Mouse (Mus musculus) cerebellum, adult 18-20 months (tissue): ENCODE measurements around the gene Med12l.
A peak's percentile ranks its signal among the peaks of the same experiment; 100 is the strongest.
"Not testable (repeated sequence)": the region's sequence is repeated elsewhere in the genome, so short reads cannot be mapped to it uniquely, and the experiment has no call there.

ENCODE experiments used
- DNase-seq, 2 experiments: peaks; one replicate each; pipeline ENCODE4 v3.0.0; 2021

Gene Med12l

DNA sequence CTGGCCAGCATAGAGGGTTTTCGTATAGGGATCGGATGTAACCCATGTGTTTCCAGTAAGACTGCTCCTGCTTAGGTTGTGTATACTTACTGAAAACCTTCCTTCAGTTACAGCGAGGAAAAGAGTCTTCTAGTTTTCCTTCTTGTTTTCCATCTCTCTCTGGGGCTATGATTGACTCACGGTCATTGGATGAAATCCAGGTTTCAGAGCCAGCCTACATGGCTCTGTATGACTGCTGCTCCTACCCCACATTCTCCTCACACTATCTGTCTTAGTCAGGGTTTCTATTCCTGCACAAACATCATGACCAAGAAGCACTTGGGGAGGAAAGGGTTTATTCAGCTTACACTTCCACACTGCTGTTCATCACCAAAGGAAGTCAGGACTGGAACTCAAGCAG is 135.3 kb downstream of the Med12l start:
- DNase-seq, result not testable (repeated sequence)

GRCm38 (mm10) chr3:59141507-59142305 is 136.1 kb downstream of the Med12l start:
- no peak for DNase-seq

DNA sequence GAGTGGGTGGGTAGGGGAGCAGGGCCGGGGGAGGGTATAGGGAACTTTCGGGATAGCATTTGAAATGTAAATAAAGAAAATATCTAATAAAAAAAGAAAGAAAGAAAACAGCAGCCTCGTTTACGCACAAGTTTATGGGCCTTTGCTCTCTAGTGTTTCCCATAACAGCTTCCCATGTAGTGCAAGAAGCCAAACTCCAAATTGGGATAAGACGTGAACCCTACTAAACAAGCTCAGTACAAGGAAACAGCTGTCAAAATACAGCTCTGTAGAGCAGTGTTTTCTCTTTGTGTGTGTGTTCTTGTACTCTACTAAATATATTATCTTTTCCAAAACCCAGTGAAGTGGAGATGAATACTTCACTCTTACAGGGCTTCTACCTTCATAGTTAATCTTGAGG is 139.6 kb downstream of the Med12l start:
- no peak for DNase-seq

DNA sequence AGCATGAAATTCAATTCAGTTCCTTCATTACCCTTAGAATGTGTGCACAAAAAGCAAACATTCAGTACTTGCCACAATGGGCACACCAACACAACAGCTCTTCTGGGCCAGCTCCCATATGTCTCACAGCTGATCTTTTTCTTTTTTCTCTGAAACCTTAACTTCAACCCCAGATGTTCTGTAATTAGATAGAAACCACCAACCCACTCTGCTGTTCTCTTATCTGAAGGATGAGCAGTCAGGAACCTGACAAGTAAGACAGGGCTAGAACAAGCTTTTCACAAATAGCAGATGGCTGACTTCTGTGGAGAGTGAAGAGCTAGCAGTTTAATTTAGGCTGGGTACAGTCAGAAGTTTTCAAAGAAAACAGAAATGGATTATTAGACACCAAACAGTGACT is 144.0 kb downstream of the Med12l start:
- DNase-seq, result no peak

DNA sequence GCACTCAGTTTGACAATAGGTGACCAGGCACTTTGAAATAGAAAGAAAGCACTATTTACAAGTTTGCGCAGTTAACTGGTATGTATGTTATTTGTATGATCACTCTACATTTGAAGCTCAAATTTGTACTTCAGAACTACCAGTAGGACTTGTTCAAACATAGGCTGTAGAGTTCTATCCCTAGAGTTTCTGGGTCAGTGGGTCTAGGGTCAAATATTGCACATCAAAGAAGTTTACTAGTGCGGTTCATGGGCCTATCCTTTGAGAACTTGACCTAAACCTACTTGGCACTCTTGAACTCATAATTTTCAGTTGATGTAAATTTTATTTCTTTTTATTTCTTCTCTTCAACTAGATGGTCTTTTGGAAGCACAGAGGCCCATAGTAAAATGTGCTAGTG is 145.0 kb downstream of the Med12l start:
- DNase-seq, result no peak

DNA sequence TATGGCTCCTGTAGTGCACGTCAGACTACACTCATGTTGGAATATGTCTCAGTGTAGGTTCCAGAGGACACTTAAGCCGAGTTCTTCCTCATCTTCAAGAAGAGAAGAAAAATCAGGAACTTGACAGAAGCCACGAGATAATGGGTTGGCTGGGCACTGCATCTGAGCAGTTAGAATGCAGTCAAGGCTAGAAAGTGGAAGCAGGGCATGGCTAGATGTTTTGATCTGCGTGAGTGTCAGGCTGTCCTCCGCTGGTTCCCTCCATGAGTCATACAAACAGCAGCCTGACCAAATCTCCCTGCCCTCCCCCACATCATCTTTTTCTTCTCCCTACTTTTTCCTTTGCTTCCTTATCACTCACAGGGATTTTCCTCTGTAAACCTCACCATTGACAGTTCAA is 147.8 kb downstream of the Med12l start, which contains the start of gene P2ry14:
TSS of gene P2ry14 (minus strand) at position 195 of the 400 bp plus-strand sequence.
- no peak for DNase-seq

DNA sequence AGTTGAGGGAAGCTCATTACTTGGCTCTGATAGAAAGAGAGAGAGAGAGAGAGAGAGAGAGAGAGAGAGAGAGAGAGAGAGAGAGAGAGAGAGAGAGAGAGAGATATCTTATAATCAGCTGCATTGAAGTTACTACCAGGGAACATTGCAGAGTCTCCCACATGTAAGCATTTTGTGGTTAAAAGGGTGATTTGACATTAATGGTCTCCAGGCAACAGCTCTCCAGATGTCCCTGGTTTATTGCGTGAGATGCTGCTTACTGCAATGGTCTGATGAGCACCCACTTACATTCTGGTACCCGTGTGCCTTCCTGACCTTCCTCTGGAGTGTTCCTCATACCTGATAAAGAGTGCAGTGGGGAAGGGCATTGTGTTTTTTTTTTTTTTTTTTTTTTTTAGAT is 149.3 kb downstream of the Med12l start:
- DNase-seq, result no peak

GRCm38 (mm10) chr3:59155404-59155803 is 149.8 kb downstream of the Med12l start:
- no peak for DNase-seq

DNA sequence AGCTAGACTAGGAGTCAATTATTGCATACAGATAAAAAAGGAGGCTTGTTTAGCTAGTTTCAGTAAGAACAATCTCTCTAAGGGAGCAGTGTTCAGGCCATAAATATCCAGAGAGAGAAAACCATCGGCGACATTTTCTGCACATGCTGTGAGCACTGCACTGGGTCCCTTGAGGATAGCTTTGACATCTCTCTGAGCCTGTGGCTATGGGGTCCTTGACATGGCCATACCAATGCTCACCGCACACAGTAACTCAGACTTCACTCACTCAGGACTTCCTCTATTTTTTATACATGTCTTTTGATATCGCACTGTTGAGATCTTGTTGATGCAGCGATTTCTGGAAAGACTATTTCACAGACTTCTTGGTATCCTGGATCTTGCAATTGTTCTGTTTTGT is 151.4 kb downstream of the Med12l start:
- no peak for DNase-seq

- no peak for DNase-seq
Observed at GRCm38 (mm10) chr3:59160465-59160864, 154.8 kb downstream of the Med12l start.

DNA sequence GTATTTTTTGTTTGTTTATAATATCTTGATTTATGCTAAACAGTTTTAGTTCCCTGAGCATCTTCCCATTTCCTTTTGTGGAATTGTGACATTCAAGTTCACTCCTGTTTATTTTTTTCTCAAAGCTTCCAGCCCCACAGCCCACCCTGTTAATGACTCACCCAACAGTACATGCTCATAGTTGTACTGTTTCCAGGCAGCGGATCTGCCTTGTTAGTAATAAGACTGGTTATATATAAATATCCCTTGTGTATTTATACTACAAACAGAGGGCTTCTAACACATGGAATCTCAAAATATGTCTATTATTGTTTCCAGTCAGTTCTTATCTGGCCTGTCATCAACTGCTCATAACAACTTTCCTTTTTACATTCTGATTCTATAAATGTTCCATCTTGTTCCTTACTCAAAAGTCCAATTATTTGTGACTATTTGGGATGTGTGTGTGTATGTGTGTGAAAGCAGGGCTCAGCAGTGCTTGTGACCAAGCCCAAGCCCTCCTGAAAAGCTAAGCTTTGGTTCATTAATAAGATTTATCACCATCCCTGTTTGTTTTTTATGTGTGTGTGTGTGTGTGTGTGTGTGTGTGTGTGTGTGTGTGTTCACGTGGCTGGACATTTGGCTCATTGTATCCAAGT is 161.9 kb downstream of the Med12l start:
- no peak for DNase-seq

DNA sequence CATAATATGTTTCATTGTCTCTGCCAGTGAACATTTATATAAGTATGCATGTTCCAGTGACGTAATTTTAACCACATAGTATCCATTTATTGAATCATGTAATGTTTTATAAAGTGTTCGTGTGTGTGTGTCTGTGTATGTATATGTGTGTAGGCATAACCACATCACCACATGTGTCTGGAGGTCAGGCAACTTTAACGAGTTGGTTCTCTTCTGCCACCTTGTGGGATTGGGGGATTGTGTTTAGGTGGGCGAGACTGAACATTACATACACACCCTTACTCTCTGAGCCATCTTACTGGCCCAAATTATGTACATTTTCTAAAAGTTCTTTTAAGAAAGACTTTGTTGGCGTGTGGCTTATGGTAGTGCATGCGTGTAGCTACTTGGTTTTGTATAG is 162.9 kb downstream of the Med12l start:
- no peak for DNase-seq

DNA sequence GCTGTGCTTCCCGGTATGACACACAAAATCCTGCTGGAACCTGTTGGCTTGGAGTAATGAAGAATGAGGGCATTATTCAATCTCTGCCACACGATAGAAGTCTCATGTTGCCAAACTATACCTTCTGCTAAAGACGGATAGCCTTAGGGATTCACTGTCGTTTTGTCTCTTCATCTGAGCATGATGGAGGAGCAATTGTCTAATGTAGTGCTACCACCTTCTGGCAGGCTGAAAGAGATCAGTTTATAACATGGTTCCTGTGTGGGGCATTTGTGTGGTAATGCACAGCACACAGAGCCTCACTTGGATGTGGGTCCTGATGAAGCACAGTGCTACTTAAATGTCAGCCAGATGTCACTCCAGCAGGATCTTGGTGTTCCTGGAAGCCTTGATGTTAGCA is 163.6 kb downstream of the Med12l start:
- DNase-seq, result no peak

- DNase-seq, result no peak
Observed at GRCm38 (mm10) chr3:59169921-59170627, 164.4 kb downstream of the Med12l start.

DNA sequence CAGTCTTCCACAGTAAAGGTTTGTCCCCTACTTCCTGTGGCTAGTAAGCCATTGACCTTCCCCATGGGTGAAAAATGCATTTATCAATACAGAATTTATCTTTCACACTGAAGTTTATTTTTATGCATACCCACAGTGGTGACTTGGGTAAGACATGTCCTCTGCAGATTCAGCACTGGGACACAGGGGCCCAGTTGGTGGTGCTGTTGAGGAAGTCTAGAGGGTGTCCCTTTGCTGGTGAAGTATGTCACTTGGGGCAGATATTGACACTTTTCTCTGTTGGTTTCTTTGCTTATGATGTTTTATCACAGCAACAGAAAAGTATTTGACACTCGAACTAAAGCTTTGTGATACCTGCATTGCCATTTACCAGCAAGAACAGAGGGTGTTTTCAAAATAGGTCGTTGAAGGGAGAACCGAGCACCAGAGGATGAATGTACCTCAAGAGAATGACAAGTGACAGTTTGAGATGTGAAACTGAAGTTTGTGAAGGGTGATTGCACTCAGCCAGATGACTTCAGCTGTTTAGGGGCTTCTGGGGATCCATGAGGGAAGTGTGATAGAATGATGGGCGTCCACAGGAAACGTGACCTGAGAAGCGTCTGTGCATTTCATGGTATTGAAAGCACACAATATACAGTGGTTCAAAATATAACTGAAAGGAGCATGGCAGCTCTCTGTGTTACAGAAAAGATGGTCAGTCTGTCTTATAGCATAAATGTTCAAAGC is 169.0 kb downstream of the Med12l start:
- DNase-seq, result peak in 1 of 2 experiments; percentile 35

- DNase-seq, result peak; percentile 77 to 78
Observed at GRCm38 (mm10) chr3:59175234-59175633, 169.6 kb downstream of the Med12l start.

DNA sequence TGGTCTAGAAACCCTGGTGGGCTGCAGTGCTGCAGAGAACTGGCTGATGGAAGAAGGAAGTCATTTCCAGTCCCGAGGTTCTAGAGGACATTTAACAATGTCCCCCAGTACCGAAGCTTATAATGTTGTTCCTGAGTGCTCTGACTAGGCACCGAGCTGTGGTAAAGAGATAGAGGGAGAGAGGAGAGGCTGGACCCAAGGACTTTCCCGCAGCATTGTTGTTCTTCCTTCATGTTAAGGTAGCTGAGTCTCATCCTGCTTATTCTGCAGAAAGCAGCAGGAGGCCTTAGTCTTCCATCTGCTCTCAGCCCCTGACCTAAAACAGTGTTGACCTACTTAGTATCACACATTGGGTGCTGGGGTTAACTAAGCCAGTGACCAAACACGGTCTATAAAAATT is 171.2 kb downstream of the Med12l start:
- peak; percentile 78 to 86 for DNase-seq

- peak; percentile 37 to 42 for DNase-seq
Observed at GRCm38 (mm10) chr3:59181134-59181533, 175.5 kb downstream of the Med12l start.

DNA sequence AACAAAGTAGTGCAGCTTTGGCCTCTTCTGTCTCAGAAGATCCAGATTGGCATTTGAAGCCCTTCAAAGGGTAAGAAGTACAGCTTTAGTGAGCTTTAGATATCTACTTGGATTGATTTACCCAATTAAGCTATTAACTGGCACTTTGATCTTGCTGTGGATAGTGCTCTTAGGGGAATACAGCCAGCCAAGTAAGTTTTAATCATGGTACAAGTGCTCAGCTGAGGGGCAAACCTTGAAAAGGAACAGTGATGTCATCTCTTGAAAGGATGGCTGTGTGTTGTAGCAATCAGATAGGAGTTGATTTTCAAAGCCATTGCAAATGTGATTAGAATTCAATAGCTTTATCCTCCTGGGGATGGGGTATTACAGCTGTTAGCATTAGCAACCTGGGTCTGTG is 176.5 kb downstream of the Med12l start:
- no peak for DNase-seq

DNA sequence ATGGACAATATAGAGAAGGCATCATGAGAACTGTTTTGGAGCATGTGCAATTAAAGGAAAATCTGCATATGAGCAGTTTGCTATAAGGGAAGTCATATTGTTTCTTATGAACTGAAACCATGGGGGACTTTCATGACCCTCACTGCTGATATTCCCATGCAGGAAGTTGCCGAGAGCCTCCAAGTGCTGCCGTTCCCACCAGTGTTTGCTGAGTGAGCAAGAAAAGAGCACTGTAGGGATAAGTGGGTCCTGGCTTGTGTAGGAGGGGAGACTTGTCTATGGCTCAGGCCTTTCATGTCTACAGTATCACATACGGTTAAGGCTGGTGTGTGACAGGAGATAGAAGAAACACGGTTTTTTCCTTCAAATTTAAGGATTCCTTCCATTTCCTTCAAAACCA is 180.0 kb downstream of the Med12l start:
- no peak for DNase-seq

DNA sequence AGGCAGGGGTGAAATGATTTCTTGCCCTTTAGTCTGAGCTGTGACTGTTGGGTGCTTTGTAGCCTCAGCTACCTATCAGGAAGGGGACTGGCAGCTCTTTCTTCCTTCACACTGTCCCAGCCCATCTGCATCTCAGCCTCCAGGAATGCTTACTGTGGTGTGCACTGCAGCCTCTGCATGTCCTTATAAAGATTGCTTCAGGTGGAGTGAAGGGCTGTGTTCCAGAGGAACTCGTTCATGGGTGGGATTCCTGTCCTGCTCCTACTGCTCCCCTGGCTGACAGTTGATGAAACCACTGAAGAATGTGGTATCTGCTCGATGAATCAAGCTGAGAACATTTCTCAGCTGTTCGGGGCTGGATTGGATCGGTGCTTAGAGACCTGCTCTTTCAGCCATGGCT is 181.7 kb downstream of the Med12l start:
- DNase-seq, result no peak

DNA sequence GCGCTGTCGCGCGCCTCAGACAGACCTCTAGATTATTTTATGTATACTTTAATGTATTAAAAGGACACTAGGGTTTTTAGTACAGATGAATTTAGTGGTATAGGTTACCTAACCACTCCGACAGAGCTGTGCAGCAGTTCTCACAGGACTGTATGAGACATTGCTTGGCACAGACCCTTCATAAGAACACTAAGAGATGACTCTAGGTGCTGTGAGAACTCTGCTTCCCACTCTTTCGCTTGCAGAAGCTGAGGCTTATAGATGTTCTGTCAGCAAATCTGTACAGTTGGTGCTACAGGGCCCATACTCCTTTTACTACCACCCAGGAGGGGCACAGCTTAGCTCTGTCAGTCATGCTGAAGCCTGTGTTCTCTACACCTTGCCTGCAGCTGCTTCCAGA is 186.0 kb downstream of the Med12l start:
- no peak for DNase-seq

DNA sequence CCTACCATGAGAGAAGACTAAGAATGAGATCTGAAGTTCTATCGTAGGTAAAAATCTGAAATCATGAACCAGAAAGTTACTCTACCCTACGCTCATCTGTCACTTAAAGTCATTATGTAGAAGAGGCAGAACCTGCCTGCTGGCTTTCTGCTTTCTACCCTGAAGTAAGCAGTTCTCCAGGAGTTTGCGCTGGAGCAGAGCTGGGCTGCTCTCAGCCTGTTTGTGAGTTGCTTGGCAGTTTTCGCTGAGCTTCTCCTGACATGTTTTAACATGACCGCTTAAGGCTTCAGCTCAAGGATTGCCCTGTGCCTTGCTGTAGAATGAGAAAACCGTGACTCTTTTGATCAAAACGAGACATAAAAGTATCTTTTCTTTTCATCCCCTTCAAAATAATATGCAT is 188.5 kb downstream of the Med12l start:
- DNase-seq, result no peak
